Mouse (Mus musculus) megakaryocyte, embryonic 14.5 days (primary cell): ENCODE measurements around the gene Aanat.

Experiments
- FLI1 ChIP-seq: IDR thresholded peaks from 2 replicates; pipeline ENCODE4 v1.6.1; 2012; ENCODE audit warnings: low read length, inconsistent platforms, mixed read lengths
- GATA1 ChIP-seq: IDR thresholded peaks from 3 replicates; pipeline ENCODE4 v1.6.1; 2012; ENCODE audit warnings: mixed read lengths, low read length, inconsistent platforms, borderline replicate concordance

- TF ChIP-seq GATA1 (no peak), FLI1 (no peak)
These were observed 30.3 kb downstream of the Aanat start for GRCm38 (mm10) chr11:116616438-116617118.
